Mouse (Mus musculus) heart, embryonic 13.5 days (tissue): ENCODE data around the gene Cyp4x1. TPM values are rescaled to one million over a fixed set of nuclear protein-coding genes. Genes with fewer than 3 reads are reported as not detected.
"Not testable (repeated sequence)": the region's sequence is repeated elsewhere in the genome, so short reads cannot be mapped to it uniquely, and the experiment has no call there.

Source experiments
- ATAC-seq: fragments of 200-750 bp; cut with Nextera tagmentation; 2 replicates; pipeline ENCODE4 v1.8.0; 2017; ENCODE audit warnings: moderate TSS enrichment; ENCODE audit not compliant: insufficient number of reproducible peaks, low FRiP score, low TSS enrichment; ENCODE audit errors: extremely low read depth
- H3K27ac ChIP-seq: fragments of 300-500 bp; sonication (generic); replicated peaks from 2 replicates; pipeline ENCODE4 v1.5.1; 2015; ENCODE audit warnings: moderate library complexity, mild to moderate bottlenecking, inconsistent platforms
- H3K27me3 ChIP-seq: fragments of 300-500 bp; sonication (generic); replicated peaks from 2 replicates; pipeline ENCODE4 v1.6.1; 2015; ENCODE audit warnings: mild to moderate bottlenecking, inconsistent platforms
- H3K36me3 ChIP-seq: fragments of 300-500 bp; sonication (generic); 2 replicates; pipeline ENCODE4 v1.6.1; 2015; ENCODE audit warnings: mild to moderate bottlenecking, inconsistent platforms
- H3K4me1 ChIP-seq: fragments of 300-500 bp; sonication (generic); 2 replicates; pipeline ENCODE4 v1.6.1; 2015; ENCODE audit warnings: inconsistent platforms
- H3K4me2 ChIP-seq: fragments of 300-500 bp; sonication (generic); 2 replicates; pipeline ENCODE4 v1.6.1; 2015; ENCODE audit warnings: inconsistent platforms, mild to moderate bottlenecking, moderate library complexity
- H3K4me3 ChIP-seq: fragments of 300-500 bp; sonication (generic); 2 replicates; pipeline ENCODE4 v1.5.1; 2015; ENCODE audit warnings: moderate library complexity, mild to moderate bottlenecking, inconsistent platforms
- H3K9ac ChIP-seq: fragments of 300-500 bp; sonication (generic); 2 replicates; pipeline ENCODE4 v1.6.1; 2015; ENCODE audit warnings: inconsistent platforms, mild to moderate bottlenecking, moderate library complexity
- H3K9me3 ChIP-seq: fragments of 300-500 bp; sonication (generic); 2 replicates; pipeline ENCODE4 v1.6.1; 2016; ENCODE audit warnings: inconsistent platforms
- WGBS: fragments of 180-500 bp; shearing (Covaris S2); methylation state at CpG from one replicate; pipeline ENCODE4 v1.1.7; 2015; ENCODE audit warnings: mixed read lengths; 5-methylcytosine and 5-hydroxymethylcytosine counted together
- polyA plus RNA-seq: library from polyadenylated mRNA; unstranded; fragments of >200 nt; fragmentation: Nextera tagmentation; extraction: Ambion mirVana; gene quantifications from 2 replicates; pipeline ENCODE4 v1.2.1, GENCODE M21; 2015

Cyp4x1 gene
- polyA plus RNA-seq: 0.04 and 0.08 TPM in 2 replicates

- H3K4me3 ChIP-seq: peak within 1 kb of the TSS; percentile 27
- H3K27ac ChIP-seq: no peak within 1 kb of the TSS
- H3K4me2 ChIP-seq: peak within 1 kb of the TSS; percentile 63
- no peak for ATAC-seq
- H3K36me3 ChIP-seq: no peaks in the 10 kb centered on the region
- no peaks in the 10 kb centered on the region for H3K9me3 ChIP-seq
- 1% methylated on average over 29 of the region's 29 CpGs for whole genome bisulfite sequencing
- peaks cover 38% of the 10 kb centered on the region for H3K27me3 ChIP-seq
- peaks cover 14% of the 10 kb centered on the region for H3K4me1 ChIP-seq
- H3K9ac ChIP-seq: no peak within 1 kb of the TSS
Measured at GRCm38 (mm10) chr4:115133621-115134295, at the start of gene Cyp4x1. Gene Cyp4x1, minus strand, starts transcription at chr4:115134281.

GRCm38 (mm10) chr4:115176201-115176600, 42.1 kb upstream of the Cyp4x1 start:
- H3K9ac ChIP-seq, H3K9me3 ChIP-seq, H3K4me2 ChIP-seq, H3K4me3 ChIP-seq, H3K4me1 ChIP-seq, ATAC-seq, H3K27me3 ChIP-seq, H3K27ac ChIP-seq, H3K36me3 ChIP-seq: not testable (repeated sequence)

- Histone ChIP-seq H3K4me3 (no peak overlapping the region), H3K4me2 (no peak overlapping the region), H3K9ac (no peak overlapping the region), H3K36me3 (no peaks in the 10 kb centered on the region), H3K9me3 (no peaks in the 10 kb centered on the region), H3K27ac (no peak overlapping the region), H3K4me1 (no peaks in the 10 kb centered on the region), H3K27me3 (no peaks in the 10 kb centered on the region)
- ATAC-seq: no peak
- WGBS: 52% methylated on average over 1 of the region's 1 CpGs
Measured at GRCm38 (mm10) chr4:115174694-115175353, 40.7 kb upstream of the Cyp4x1 start.

- ATAC-seq, H3K4me1 ChIP-seq: not testable (repeated sequence)
Measured at GRCm38 (mm10) chr4:115158963-115159362, 24.9 kb upstream of the Cyp4x1 start.

GRCm38 (mm10) chr4:115154723-115155122, 20.6 kb upstream of the Cyp4x1 start:
- Histone ChIP-seq H3K36me3 (no peaks in the 10 kb centered on the region), H3K4me3 (no peak overlapping the region), H3K9me3 (no peaks in the 10 kb centered on the region), H3K4me1 (no peaks in the 10 kb centered on the region), H3K9ac (no peak overlapping the region), H3K4me2 (no peak overlapping the region), H3K27ac (no peak overlapping the region), H3K27me3 (no peaks in the 10 kb centered on the region)
- 87% methylated on average over 2 of the region's 2 CpGs for WGBS
- ATAC-seq: no peak

More at GRCm38 (mm10) chr4:115158963-115159362, 24.9 kb upstream of the Cyp4x1 start:
- H3K4me2 ChIP-seq, H3K27me3 ChIP-seq, H3K27ac ChIP-seq, H3K9me3 ChIP-seq, H3K4me3 ChIP-seq, H3K9ac ChIP-seq, H3K36me3 ChIP-seq: not testable (repeated sequence)
- 63% methylated on average over 3 of the region's 3 CpGs for WGBS

- Histone ChIP-seq H3K27ac (no peak overlapping the region), H3K36me3 (no peaks in the 10 kb centered on the region), H3K9ac (no peak overlapping the region), H3K9me3 (no peaks in the 10 kb centered on the region), H3K4me1 (peaks cover 14% of the 10 kb centered on the region), H3K4me3 (no peak overlapping the region; the same call in 1 of the 2 replicates), H3K27me3 (peaks cover 40% of the 10 kb centered on the region), H3K4me2 (peak overlapping the region; percentile 63)
- WGBS: 19% methylated on average over 7 of the region's 7 CpGs
- no peak for ATAC-seq
Measured at GRCm38 (mm10) chr4:115134296-115134630, 182 bp upstream of the Cyp4x1 start.

- peaks cover 36% of the 10 kb centered on the region for H3K27me3 ChIP-seq
- no peaks in the 10 kb centered on the region for H3K36me3 ChIP-seq
- no peak for ATAC-seq
- no peaks in the 10 kb centered on the region for H3K9me3 ChIP-seq
- H3K9ac ChIP-seq: no peak overlapping the region
- 1% methylated on average over 5 of the region's 5 CpGs for WGBS
- peak overlapping the region; percentile 27; the same call in 1 of the 2 replicates for H3K4me3 ChIP-seq
- no peak overlapping the region for H3K27ac ChIP-seq
- H3K4me1 ChIP-seq: peaks cover 14% of the 10 kb centered on the region
- peak overlapping the region; percentile 63 for H3K4me2 ChIP-seq
Measured at GRCm38 (mm10) chr4:115133085-115133484, 996 bp downstream of the Cyp4x1 start.

- ATAC-seq: no peak
- Histone ChIP-seq H3K27me3 (peaks cover 7% of the 10 kb centered on the region), H3K4me3 (no peak overlapping the region), H3K9me3 (no peaks in the 10 kb centered on the region), H3K4me2 (no peak overlapping the region), H3K9ac (no peak overlapping the region), H3K36me3 (no peaks in the 10 kb centered on the region), H3K4me1 (no peaks in the 10 kb centered on the region), H3K27ac (no peak overlapping the region)
Measured at GRCm38 (mm10) chr4:115124713-115125112, 9.4 kb downstream of the Cyp4x1 start.

- H3K9me3 ChIP-seq: no peaks in the 10 kb centered on the region
- 50% methylated on average over 2 of the region's 2 CpGs for WGBS
- H3K9ac ChIP-seq: no peak overlapping the region
- peaks cover 7% of the 10 kb centered on the region for H3K27me3 ChIP-seq
- ATAC-seq: no peak
- no peak overlapping the region for H3K4me2 ChIP-seq
- no peaks in the 10 kb centered on the region for H3K36me3 ChIP-seq
- no peak overlapping the region for H3K27ac ChIP-seq
- H3K4me1 ChIP-seq: no peaks in the 10 kb centered on the region
- H3K4me3 ChIP-seq: no peak overlapping the region
Measured at GRCm38 (mm10) chr4:115123507-115123906, 10.6 kb downstream of the Cyp4x1 start.

GRCm38 (mm10) chr4:115121608-115122007, 12.5 kb downstream of the Cyp4x1 start:
- no peak for ATAC-seq
- Histone ChIP-seq H3K4me3 (no peak overlapping the region), H3K9me3 (no peaks in the 10 kb centered on the region), H3K4me1 (no peaks in the 10 kb centered on the region), H3K4me2 (no peak overlapping the region), H3K9ac (no peak overlapping the region), H3K27ac (no peak overlapping the region), H3K27me3 (0 out of 2 replicates have a peak, but pooled peaks cover 5% of the 10 kb centered on the region), H3K36me3 (no peaks in the 10 kb centered on the region)
- 63% methylated on average over 5 of the region's 5 CpGs for WGBS

- WGBS: 70% methylated on average over 2 of the region's 2 CpGs
- no peaks in the 10 kb centered on the region for H3K36me3 ChIP-seq
- H3K27me3 ChIP-seq: peaks cover 5% of the 10 kb centered on the region; the same call in 1 of the 2 replicates
- H3K27ac ChIP-seq: no peak overlapping the region
- no peaks in the 10 kb centered on the region for H3K9me3 ChIP-seq
- no peaks in the 10 kb centered on the region for H3K4me1 ChIP-seq
- ATAC-seq: no peak
- H3K4me3 ChIP-seq: no peak overlapping the region
- no peak overlapping the region for H3K9ac ChIP-seq
- no peak overlapping the region for H3K4me2 ChIP-seq
Measured at GRCm38 (mm10) chr4:115121162-115121561, 12.9 kb downstream of the Cyp4x1 start.

- no peak overlapping the region for H3K4me2 ChIP-seq
- H3K9ac ChIP-seq: no peak overlapping the region
- no peaks in the 10 kb centered on the region for H3K36me3 ChIP-seq
- no peaks in the 10 kb centered on the region for H3K4me1 ChIP-seq
- H3K27ac ChIP-seq: no peak overlapping the region
- 63% methylated on average over 3 of the region's 3 CpGs for WGBS
- H3K4me3 ChIP-seq: no peak overlapping the region
- no peak for ATAC-seq
- H3K9me3 ChIP-seq: no peaks in the 10 kb centered on the region
- peaks cover 5% of the 10 kb centered on the region; the same call in 1 of the 2 replicates for H3K27me3 ChIP-seq
Measured at GRCm38 (mm10) chr4:115119642-115120041, 14.4 kb downstream of the Cyp4x1 start.
